Mouse (Mus musculus) embryonic fibroblast, embryonic 13.5 days (primary cell): Measurements from ENCODE around the gene a. TPM values are rescaled to one million over a fixed set of nuclear protein-coding genes. Genes with fewer than 3 reads are reported as not detected.
"Not testable (repeated sequence)": the region's sequence is repeated elsewhere in the genome, so short reads cannot be mapped to it uniquely, and the experiment has no call there.

Experiments used
- H3K27ac ChIP-seq: 2 replicates; pipeline ENCODE4 v1.5.1; 2012; ENCODE audit warnings: low read length, control low read depth, inconsistent platforms; ENCODE audit not compliant: insufficient read depth
- H3K4me1 ChIP-seq: 2 replicates; pipeline ENCODE4 v1.6.1; 2011; ENCODE audit warnings: low read length; ENCODE audit not compliant: control insufficient read depth, insufficient read depth
- H3K4me3 ChIP-seq: 2 replicates; pipeline ENCODE4 v1.5.1; 2011; ENCODE audit warnings: mild to moderate bottlenecking, control low read depth, low read length; ENCODE audit not compliant: insufficient read depth
- CTCF ChIP-seq: IDR thresholded peaks from 2 replicates; pipeline ENCODE4 v1.5.1; 2011; ENCODE audit warnings: mild to moderate bottlenecking, control low read depth, low read length, moderate library complexity, borderline replicate concordance; ENCODE audit not compliant: insufficient read depth
- POLR2A ChIP-seq: IDR thresholded peaks from 2 replicates; pipeline ENCODE4 v1.6.1; 2011; ENCODE audit warnings: low read depth, mild to moderate bottlenecking, control low read depth, low read length, moderate library complexity
- polyA plus RNA-seq: library from polyadenylated mRNA; stranded (reverse); fragments of >200 nt; gene quantifications from 2 replicates; pipeline ENCODE4 v1.2.4, GENCODE M21; 2011; ENCODE audit warnings: low read depth; ENCODE audit not compliant: missing spikeins, insufficient read length

The a gene
- polyA plus RNA-seq, 1 experiment = not detected

DNA sequence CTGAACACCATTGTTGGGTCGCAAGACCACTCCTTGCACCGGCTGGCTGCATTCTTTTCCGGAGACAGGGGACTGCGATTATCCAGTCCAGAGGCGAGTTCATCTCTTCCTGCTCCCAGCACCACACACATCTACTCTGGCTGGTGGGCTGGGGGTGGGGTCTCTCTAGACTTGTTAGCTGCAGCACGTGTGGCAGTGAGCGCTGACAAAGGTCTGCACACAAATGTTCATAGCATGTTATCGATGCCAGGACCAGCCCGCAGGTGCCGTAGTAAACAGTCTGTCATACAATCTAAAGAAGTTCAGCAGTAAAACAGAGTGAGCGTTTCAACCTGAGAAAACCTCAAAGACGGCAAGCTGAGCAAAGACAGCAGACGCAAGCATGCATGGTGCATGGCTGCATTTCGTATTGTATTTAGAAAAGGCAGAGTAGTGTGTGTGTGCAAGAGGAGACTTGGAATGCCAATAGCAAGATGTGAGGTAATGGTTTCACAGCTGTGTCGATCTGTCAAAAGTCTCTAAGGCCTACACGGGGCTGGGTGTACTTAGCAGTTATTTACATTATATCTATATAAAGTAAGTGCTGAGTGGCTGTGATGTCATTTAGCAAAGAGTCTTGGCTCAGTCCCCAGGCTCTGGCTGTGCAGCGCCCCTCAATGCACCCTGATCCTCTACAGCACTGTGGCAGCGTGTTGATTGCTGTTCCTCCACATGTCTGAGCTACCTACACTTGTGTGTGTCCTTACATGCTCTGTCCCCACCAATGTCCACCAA is 180.9 kb downstream of the a start:
- Histone ChIP-seq H3K4me3 (no peak overlapping the region), H3K4me1 (peaks cover 2% of the 10 kb centered on the region; the same call in 1 of the 2 replicates)
- TF ChIP-seq CTCF (no peak), POLR2A (no peak)

DNA sequence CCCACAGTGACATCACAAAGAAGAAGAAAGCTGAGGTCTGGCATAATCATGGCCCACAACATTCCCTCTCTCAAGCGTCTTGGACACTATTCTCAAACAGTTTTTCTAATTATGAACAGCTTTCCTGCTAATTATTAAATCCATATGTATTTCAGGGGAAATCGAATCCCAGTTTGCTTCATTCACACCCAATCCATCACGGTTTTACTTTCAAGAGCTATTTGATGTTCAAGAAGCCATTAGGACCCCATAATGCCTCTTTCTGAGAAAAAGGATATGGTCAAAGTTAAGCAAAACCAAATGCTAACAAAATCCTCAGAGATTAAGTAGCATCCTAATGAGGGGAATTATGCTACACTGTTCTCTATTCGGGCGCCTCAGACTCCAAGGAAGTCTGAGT is 181.8 kb downstream of the a start:
- no peak overlapping the region for H3K27ac ChIP-seq

More for the DNA sequence above, 180.9 kb downstream of the a start:
- no peak overlapping the region for H3K27ac ChIP-seq

GRCm38 (mm10) chr2:154986609-154987008 is 195.4 kb downstream of the a start:
- Histone ChIP-seq H3K27ac (no peak overlapping the region), H3K4me1 (no peaks in the 10 kb centered on the region), H3K4me3 (no peak overlapping the region)
- TF ChIP-seq POLR2A (no peak), CTCF (no peak)

More for the DNA sequence above, 181.8 kb downstream of the a start:
- H3K4me3 ChIP-seq = no peak overlapping the region
- peaks cover 2% of the 10 kb centered on the region; the same call in 1 of the 2 replicates for H3K4me1 ChIP-seq
- TF ChIP-seq CTCF = no peak
- no peak for TF ChIP-seq POLR2A

DNA sequence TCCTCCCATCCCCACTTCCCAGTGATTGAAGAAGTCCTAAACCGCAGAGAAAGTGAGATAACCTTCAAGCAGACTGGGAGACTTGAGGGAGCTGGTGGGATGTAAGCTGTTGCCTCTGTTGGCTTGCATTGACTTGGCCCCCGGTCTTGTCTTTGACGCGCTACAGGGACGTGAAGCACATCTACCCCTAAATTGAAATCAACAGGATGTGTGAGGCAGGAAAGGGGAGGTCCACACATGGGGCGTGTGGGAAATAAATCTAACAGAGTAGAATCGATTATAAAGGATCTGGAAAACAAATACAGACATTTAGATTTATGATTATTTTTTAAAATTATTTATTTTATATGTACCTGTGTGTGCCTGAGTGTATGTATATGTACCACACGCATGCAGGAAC is 200.2 kb downstream of the a start:
- Histone ChIP-seq H3K4me3 (no peak overlapping the region), H3K27ac (no peak overlapping the region), H3K4me1 (no peaks in the 10 kb centered on the region)
- TF ChIP-seq POLR2A (no peak), CTCF (no peak)

- Histone ChIP-seq H3K4me3 (no peak overlapping the region), H3K4me1 (no peaks in the 10 kb centered on the region), H3K27ac (no peak overlapping the region)
- no peak for TF ChIP-seq POLR2A
- TF ChIP-seq CTCF = no peak
Observed at GRCm38 (mm10) chr2:154992083-154992482, 200.9 kb downstream of the a start.

- no peak overlapping the region for H3K27ac ChIP-seq
- TF ChIP-seq CTCF = no peak
- TF ChIP-seq POLR2A = no peak
- no peaks in the 10 kb centered on the region for H3K4me1 ChIP-seq
- H3K4me3 ChIP-seq = no peak overlapping the region
Observed at GRCm38 (mm10) chr2:155005491-155005890, 214.3 kb downstream of the a start.

DNA sequence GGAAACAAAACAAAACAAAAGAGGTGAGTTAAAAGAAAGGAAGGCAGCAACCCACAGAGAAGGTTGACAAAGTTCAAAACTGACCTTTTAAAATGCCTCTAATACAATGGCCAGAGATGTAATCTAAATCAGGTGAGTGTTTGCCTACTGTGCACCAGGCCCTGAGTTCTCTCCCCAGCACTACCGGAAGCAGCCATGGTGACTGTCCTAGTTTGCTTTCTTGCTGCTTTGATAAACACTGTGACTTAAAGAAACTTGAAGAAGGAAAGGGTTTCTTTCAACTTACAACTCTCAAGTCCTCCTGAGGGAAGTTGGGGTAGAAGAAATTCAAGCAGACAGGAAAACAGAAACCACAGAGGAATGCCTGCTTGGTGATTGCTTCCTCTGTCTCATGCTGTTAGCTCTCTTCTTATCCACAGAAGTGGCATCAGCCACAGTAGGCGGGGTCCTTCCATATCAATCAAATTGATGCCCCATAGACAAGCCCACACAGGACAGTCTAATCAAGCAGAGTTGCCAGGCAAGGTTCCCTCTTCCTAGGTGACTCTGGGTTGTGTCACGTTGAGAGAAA is 220.0 kb downstream of the a start:
- H3K4me3 ChIP-seq = no peak overlapping the region

DNA sequence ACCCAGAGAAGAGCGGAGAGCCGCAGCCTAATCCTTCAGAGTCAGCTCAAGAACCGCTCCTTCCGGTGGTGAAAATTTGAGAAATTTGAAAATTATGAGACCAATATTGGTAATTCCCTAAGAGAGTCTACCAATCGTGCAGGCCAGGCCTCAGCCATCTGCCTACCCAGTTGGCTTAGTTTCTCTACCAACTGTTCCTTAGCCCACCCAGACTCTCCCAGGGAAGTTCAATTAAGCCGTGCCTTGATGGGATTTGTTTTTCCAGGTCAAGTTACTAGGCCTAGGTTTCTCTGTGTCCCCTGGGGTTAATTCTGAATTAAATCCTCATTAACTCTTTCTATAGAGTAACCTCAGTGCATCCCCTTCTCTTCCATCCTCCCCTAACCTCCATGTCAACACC is 221.8 kb downstream of the a start:
- H3K4me3 ChIP-seq = no peak overlapping the region
- peaks cover 5% of the 10 kb centered on the region for H3K4me1 ChIP-seq
- no peak overlapping the region for H3K27ac ChIP-seq
- TF ChIP-seq CTCF (no peak), POLR2A (no peak)

More for the DNA sequence above, 220.0 kb downstream of the a start:
- Histone ChIP-seq H3K27ac (peak overlapping the region; percentile 19; the same call in 1 of the 2 replicates), H3K4me1 (peaks cover 5% of the 10 kb centered on the region)
- TF ChIP-seq POLR2A (no peak), CTCF (no peak)

DNA sequence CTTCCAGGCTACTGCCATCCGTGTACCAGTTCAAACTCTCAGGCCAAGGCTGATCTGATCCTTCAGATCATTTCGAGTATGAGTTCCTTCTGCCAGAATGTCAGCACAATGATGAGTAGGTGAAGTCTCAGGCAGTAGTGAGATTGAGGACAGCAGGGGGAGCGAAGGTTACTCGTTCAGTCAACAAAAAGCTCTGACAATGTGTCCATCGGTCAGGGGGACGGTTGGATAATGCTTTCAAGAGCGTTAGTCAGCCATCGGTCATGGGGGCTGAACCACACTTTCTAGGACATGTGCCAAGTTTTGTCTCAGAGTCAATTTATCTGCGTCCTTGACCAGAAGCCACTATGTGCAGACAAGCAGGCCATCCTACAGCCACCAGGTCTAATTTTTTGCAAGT is 225.5 kb downstream of the a start:
- not testable (repeated sequence) for H3K4me3 ChIP-seq, H3K27ac ChIP-seq, H3K4me1 ChIP-seq

- not testable (repeated sequence) for H3K4me1 ChIP-seq
- Histone ChIP-seq H3K27ac (peak within 1 kb of the TSS; percentile 37), H3K4me3 (peak within 1 kb of the TSS; percentile 37)
Observed at GRCm38 (mm10) chr2:155018251-155018755, 227.1 kb downstream of the a start, which contains the start of gene Gm14226. Gene Gm14226 (plus strand): TSS chr2:155018266.
